Mouse (Mus musculus): ENCODE data around the gene Slc25a26. TPM values are rescaled to one million over a fixed set of nuclear protein-coding genes. Genes with fewer than 3 reads are reported as not detected.
A peak's percentile ranks its signal among the peaks of the same experiment; 100 is the strongest.

The Slc25a26 gene
- 11.6 and 13.9 TPM in 2 replicates for polyA plus RNA-seq (2016; fragmentation: Nextera tagmentation; extraction: Ambion mirVana)

DNA sequence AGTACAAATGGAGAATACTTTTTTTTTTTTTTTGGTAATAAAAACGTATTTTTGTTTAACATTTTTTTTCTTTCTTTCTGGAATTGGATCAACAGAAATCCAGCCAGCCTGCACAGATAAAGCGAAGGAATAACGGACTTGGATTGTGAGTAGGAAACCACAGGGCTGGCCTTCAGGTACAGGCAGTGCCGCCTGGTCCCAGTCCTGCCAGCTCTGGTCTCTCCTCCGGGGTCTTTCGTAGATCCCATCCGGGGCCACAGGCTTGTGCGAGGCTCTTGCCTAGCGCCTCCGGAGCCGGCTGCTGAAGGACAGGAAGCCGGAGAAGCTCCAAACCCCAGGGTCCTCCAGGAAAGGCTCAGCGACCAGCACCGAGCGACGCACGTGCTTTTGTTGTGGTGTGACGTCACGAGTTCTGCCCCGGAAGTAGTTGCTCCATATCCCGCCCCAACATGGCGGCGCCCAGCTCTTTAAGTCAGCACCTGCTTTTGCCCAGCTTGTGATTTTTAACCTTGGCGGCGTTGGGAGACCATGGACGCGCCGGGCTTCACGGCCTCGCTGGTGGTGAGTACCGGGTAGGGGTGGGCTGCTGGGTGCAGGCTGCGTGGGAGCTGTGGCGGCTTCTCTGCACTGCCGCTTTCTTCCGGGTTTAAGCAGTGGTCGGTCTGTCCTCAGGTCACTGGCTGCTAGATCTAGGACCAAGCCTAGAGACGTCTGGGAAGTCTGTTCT is at the start of gene Slc25a26:
Gene Slc25a26 (plus strand): TSS at position 435 of the 727 bp plus-strand sequence.
- Histone ChIP-seq H3K27ac (ENCODE audit: poor library complexity, severe bottlenecking) (peak within 1 kb of the TSS; percentile 45; the same call in 1 of the 2 replicates), H3K4me3 (peak within 1 kb of the TSS; percentile 82)

DNA sequence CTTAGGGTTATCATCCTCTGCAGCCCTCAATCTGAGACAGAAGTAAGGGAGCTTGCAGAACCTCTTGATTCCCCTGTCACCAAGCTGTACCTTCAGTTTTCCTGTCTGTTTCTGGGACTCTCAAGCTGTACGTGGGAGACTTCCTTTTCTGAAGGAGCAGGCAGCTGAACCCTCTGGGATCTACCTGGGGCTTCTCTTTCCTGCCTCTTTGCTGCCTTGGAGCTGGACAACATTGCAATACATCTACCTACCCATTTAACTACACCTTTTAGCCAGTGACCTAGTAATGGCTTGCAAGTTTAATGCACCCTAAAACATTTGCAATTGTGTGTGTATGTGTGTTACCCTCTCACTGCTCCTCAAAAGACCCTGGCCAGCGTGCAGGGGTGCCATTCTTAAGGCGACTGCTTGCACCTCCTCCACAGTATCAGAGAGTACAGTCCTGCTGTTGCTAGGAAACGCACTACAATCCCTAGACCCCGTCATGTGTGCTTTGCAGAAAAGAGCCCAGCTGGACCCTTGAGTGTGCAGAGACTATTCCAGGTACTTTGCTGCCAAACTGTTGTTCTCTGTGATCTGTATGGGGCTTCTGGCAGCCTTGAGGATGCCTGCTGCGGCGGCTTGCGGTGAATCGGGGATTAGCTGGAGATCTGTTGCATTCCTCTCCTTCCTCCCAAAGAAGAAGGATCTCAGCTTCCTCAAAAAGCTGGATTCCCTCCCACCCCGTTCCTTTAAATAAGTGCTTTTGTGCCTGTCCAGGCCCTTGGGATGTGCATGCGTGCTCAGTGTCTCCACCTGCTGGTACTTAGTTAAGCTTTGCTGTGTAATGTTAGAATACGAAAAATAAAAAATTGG is 35.9 kb upstream of the Slc25a26 start:
- H3K4me2 ChIP-seq: peak overlapping the region; percentile 54
- no peaks in the 10 kb centered on the region for H3K9me3 ChIP-seq (replicated peaks)
- H3K36me3 ChIP-seq: no peaks in the 10 kb centered on the region
- H3K27ac ChIP-seq (ENCODE audit: poor library complexity, severe bottlenecking): no peak overlapping the region
- no peak overlapping the region for H3K4me3 ChIP-seq
- 16% methylated on average over 12 of the region's 12 CpGs for WGBS
- H3K4me1 ChIP-seq (replicated peaks): peaks cover 20% of the 10 kb centered on the region
- no peak for ATAC-seq (ENCODE audit: insufficient number of reproducible peaks, low FRiP score)
- H3K9ac ChIP-seq: no peak overlapping the region
- H3K27me3 ChIP-seq (replicated peaks): no peaks in the 10 kb centered on the region

More for the DNA sequence above, at the start of gene Slc25a26:
- Histone ChIP-seq H3K4me1 (replicated peaks) (peaks cover 8% of the 10 kb centered on the region), H3K9ac (peak within 1 kb of the TSS; percentile 76), H3K27me3 (replicated peaks) (0 out of 2 replicates have a peak, but pooled peaks cover 4% of the 10 kb centered on the region), H3K9me3 (replicated peaks) (no peaks in the 10 kb centered on the region), H3K4me2 (peak within 1 kb of the TSS; percentile 86), H3K36me3 (no peaks in the 10 kb centered on the region)
- under 1% methylated on average over 37 of the region's 37 CpGs for WGBS
- ATAC-seq (ENCODE audit: insufficient number of reproducible peaks, low FRiP score): peak; percentile 95

DNA sequence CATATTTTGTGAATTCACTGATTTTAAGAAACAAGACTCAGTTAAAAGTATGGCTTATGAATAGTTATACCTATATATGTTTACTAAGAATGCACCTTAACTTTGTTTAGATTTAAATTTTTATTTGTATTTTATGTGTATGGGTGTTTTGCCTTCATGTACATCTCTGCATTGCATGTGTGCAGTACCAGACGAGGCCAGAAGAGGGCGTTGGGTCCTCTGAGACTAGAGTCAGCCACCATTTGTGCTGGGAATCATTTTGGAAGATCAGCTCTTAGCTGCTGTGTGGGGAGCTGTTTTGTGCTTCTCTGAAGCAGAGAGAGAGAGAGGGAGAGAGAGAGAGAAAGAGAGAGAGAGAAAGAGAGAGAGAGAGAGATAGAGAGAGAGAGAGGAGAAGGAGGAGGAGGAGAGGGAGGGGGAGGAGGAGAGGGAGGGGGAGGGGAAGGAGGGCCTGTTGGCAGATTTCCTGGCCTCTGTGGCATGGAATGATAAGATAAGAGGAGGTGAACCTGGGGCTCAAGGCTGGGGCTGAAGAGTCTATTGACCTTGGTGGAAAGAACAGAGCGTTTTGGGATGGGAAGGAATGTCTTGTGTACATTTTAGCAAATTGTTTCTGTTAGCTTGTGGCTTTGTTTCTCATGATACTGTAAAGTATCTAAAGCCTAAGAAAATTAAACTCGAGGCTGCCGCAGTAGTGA is 33.5 kb upstream of the Slc25a26 start:
- 23% methylated on average over 5 of the region's 5 CpGs for WGBS
- no peak overlapping the region for H3K4me2 ChIP-seq
- no peak overlapping the region for H3K9ac ChIP-seq
- no peak for ATAC-seq (ENCODE audit: insufficient number of reproducible peaks, low FRiP score)
- peaks cover 20% of the 10 kb centered on the region for H3K4me1 ChIP-seq (replicated peaks)
- H3K27me3 ChIP-seq (replicated peaks): no peaks in the 10 kb centered on the region
- H3K27ac ChIP-seq (ENCODE audit: poor library complexity, severe bottlenecking): peak overlapping the region; percentile 60; the same call in 1 of the 2 replicates
- H3K9me3 ChIP-seq (replicated peaks): no peaks in the 10 kb centered on the region
- H3K36me3 ChIP-seq: no peaks in the 10 kb centered on the region
- no peak overlapping the region for H3K4me3 ChIP-seq

DNA sequence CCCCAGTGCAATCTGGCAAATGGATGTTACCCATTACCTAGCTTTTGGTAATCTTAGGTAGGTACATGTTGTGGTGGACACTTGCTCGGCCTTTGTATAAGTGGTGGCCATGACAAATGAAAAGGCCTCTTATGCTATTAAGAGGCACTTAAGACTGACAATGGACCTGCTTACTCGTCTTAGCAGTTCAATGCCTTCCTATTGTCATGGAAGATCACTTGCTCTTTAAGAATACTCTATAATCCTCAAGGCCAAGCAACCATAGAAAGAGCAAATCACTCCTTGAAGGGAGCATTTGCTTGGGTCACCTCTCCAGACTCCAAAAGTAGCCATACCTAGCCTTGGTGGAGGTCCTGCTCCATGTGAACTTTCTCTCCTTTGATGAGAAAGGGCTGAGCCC is 7.4 kb upstream of the Slc25a26 start:
- WGBS: 49% methylated on average over 2 of the region's 2 CpGs
- no peak overlapping the region for H3K4me2 ChIP-seq
- no peak overlapping the region for H3K27ac ChIP-seq (ENCODE audit: poor library complexity, severe bottlenecking)

DNA sequence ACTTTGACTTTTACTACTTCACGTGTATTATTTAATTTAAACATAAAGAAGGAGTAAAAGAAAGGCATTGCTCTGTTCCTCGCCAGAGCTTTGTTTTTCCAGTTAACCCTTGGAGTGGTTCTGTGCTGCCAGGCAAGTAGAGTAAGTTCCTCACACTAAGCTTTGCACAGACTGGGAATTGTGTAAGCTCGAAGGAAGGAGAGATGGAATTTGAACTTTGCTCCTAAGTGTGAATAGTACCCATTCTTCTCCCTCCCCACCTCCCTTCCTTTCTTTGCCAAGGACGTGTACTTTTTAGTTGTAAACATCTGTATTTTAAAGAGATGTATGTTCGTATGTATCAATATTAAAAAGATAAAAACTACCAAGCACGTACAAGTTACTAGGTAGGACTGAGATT is 3.8 kb downstream of the Slc25a26 start:
- peaks cover 8% of the 10 kb centered on the region for H3K4me1 ChIP-seq (replicated peaks)
- H3K27ac ChIP-seq (ENCODE audit: poor library complexity, severe bottlenecking): no peak overlapping the region
- 70% methylated on average over 6 of the region's 6 CpGs for WGBS
- no peaks in the 10 kb centered on the region for H3K27me3 ChIP-seq (replicated peaks)
- 0 out of 2 replicates have a peak, but pooled peaks cover 2% of the 10 kb centered on the region for H3K36me3 ChIP-seq
- H3K4me2 ChIP-seq: no peak overlapping the region
- no peaks in the 10 kb centered on the region for H3K9me3 ChIP-seq (replicated peaks)
- H3K9ac ChIP-seq: no peak overlapping the region
- ATAC-seq (ENCODE audit: insufficient number of reproducible peaks, low FRiP score): no peak
- H3K4me3 ChIP-seq: no peak overlapping the region

More for the DNA sequence above, 7.4 kb upstream of the Slc25a26 start:
- no peak for ATAC-seq (ENCODE audit: insufficient number of reproducible peaks, low FRiP score)
- Histone ChIP-seq H3K4me3 (no peak overlapping the region), H3K4me1 (replicated peaks) (no peaks in the 10 kb centered on the region), H3K9ac (no peak overlapping the region), H3K9me3 (replicated peaks) (no peaks in the 10 kb centered on the region), H3K36me3 (no peaks in the 10 kb centered on the region), H3K27me3 (replicated peaks) (0 out of 2 replicates have a peak, but pooled peaks cover 7% of the 10 kb centered on the region)

DNA sequence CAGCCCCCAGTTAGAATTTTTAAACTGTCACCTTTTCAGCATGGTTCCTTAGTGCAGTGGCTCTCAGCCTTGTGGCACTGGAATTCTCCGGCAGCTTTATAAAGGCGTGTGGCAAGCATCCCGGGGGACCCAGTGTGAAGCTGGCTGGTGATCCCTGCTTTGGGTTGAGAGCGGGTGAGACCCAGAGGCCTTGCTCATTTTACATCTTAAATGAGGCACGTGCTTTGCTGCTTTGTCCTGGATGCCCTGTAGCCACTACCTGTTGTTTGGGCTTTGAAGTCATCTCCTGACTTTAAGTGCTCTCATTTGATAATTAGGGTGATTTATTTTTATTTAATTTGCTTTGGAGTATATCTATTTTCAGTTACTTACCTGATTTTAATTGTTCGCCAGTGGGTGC is 7.8 kb downstream of the Slc25a26 start:
- H3K36me3 ChIP-seq: peaks cover 7% of the 10 kb centered on the region; the same call in 1 of the 2 replicates
- no peak overlapping the region for H3K27ac ChIP-seq (ENCODE audit: poor library complexity, severe bottlenecking)
- H3K4me2 ChIP-seq: no peak overlapping the region
- H3K27me3 ChIP-seq (replicated peaks): no peaks in the 10 kb centered on the region
- whole genome bisulfite sequencing: 81% methylated on average over 6 of the region's 6 CpGs
- ATAC-seq (ENCODE audit: insufficient number of reproducible peaks, low FRiP score): no peak
- H3K9me3 ChIP-seq (replicated peaks): no peaks in the 10 kb centered on the region
- H3K4me1 ChIP-seq (replicated peaks): no peaks in the 10 kb centered on the region
- H3K4me3 ChIP-seq: no peak overlapping the region
- H3K9ac ChIP-seq: no peak overlapping the region

DNA sequence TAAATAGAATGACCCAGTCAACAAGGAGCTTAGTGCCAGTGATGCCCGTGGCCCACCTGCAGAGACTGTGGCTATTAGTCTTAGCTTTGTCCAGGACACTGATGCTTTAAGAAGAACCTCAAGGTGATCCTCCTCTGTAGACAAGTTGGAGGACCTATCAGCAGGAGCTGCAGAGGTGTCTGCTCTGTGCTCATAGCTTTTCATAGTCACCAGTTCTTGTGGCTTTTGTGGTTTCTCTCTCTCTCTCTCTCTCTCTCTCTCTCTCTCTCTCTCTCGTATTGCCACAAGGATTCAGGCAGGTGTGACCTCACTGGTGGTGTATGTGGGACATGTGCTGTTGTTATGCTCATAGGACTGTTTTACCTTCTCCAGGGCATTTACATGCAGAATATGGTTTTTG is 8.7 kb downstream of the Slc25a26 start:
- H3K4me2 ChIP-seq: no peak overlapping the region
- no peak for ATAC-seq (ENCODE audit: insufficient number of reproducible peaks, low FRiP score)
- peaks cover 9% of the 10 kb centered on the region for H3K36me3 ChIP-seq
- no peaks in the 10 kb centered on the region for H3K9me3 ChIP-seq (replicated peaks)
- no peak overlapping the region for H3K4me3 ChIP-seq
- H3K4me1 ChIP-seq (replicated peaks): no peaks in the 10 kb centered on the region
- no peaks in the 10 kb centered on the region for H3K27me3 ChIP-seq (replicated peaks)
- 74% methylated on average over 2 of the region's 2 CpGs for WGBS
- H3K9ac ChIP-seq: no peak overlapping the region
- no peak overlapping the region for H3K27ac ChIP-seq (ENCODE audit: poor library complexity, severe bottlenecking)

DNA sequence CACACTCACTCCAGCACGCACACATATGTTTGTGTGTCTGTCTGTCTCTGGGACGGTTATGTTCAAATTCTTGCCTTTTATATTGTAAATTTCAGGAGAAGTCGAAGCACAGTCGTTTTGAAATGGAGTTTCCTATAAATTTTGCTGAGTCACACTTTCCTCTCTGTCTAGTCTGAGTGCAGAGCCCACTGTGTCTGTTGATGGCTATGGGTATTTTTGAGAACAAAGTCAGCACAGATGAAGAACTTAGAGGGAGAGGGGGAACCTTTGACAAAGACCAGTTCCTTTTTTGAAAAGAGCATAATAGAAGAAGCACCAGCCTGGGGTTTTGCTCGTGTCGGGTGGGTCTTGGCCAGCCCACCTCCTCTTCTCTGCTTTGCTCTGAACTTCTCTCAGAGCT is 9.1 kb downstream of the Slc25a26 start:
- no peaks in the 10 kb centered on the region for H3K9me3 ChIP-seq (replicated peaks)
- no peak overlapping the region for H3K27ac ChIP-seq (ENCODE audit: poor library complexity, severe bottlenecking)
- H3K4me2 ChIP-seq: no peak overlapping the region
- ATAC-seq (ENCODE audit: insufficient number of reproducible peaks, low FRiP score): no peak
- no peak overlapping the region for H3K4me3 ChIP-seq
- 74% methylated on average over 6 of the region's 6 CpGs for WGBS
- H3K9ac ChIP-seq: no peak overlapping the region
- no peaks in the 10 kb centered on the region for H3K27me3 ChIP-seq (replicated peaks)
- peaks cover 11% of the 10 kb centered on the region for H3K36me3 ChIP-seq
- no peaks in the 10 kb centered on the region for H3K4me1 ChIP-seq (replicated peaks)

DNA sequence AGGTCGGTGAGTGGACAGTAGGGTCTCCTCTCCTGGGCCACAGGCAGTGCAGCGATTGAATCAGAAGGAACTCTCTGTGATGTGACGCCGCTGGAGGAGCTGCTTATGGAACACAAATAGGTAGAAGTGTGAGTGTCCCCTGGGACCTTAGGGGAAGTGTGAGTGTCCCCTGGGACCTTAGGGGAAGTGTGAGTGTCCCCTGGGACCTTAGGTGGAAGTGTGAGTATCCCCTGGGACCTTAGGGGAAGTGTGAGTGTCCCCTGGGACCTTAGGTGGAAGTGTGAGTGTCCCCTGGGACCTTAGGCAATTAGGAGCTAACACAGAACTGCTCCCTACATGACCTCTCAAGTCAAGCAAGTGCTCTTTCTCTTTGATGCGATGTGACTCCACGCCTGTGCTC is 18.0 kb downstream of the Slc25a26 start:
- Histone ChIP-seq H3K4me3 (no peak overlapping the region), H3K9me3 (replicated peaks) (no peaks in the 10 kb centered on the region), H3K36me3 (peaks cover 4% of the 10 kb centered on the region; the same call in 1 of the 2 replicates), H3K27ac (ENCODE audit: poor library complexity, severe bottlenecking) (no peak overlapping the region), H3K27me3 (replicated peaks) (no peaks in the 10 kb centered on the region), H3K4me1 (replicated peaks) (no peaks in the 10 kb centered on the region), H3K9ac (no peak overlapping the region), H3K4me2 (no peak overlapping the region)
- WGBS: 89% methylated on average over 6 of the region's 6 CpGs
- ATAC-seq (ENCODE audit: insufficient number of reproducible peaks, low FRiP score): no peak

DNA sequence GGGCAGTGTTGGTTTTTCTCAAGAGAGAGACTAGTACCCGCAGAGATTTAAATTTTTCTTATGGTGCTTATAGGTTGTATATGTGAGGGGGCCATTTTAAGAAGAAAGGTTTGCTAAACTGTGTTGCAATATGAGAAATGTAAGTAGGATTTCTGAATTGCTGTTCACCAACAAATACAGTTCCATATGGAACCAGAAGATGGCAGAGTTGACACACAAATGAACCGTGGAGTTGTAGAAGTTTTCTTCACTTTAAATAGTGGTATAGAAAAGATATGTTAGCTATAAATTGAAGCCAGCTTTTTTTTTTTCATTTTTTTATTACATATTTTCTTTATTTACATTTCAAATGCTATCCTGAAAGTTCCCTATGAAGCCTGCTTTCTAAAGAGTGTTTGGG is 24.2 kb downstream of the Slc25a26 start:
- Histone ChIP-seq H3K9ac (no peak overlapping the region), H3K27me3 (replicated peaks) (no peaks in the 10 kb centered on the region)
- ATAC-seq (ENCODE audit: insufficient number of reproducible peaks, low FRiP score): no peak

DNA sequence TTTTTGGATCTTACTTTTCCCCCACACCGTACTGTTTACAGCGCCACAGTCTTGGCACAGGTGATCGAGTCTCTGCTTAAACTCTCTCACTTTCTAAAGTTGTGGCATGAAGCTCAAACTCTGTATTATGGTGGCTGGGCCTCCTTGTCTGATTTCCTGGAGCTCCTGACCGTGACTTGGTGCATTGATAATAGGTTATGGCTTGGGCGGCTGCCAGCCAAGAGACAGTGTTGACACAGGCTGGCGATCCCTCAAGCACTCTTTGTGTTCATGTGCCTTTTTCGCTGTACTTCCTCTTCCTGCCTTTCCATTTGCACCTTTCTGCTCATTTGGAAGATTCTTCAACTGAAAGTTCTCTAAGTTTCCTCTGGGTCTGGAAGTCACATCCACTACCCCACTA is 30.6 kb downstream of the Slc25a26 start:
- 69% methylated on average over 7 of the region's 7 CpGs for WGBS
- ATAC-seq (ENCODE audit: insufficient number of reproducible peaks, low FRiP score): no peak
- Histone ChIP-seq H3K36me3 (0 out of 2 replicates have a peak, but pooled peaks cover under 1% of the 10 kb centered on the region), H3K27ac (ENCODE audit: poor library complexity, severe bottlenecking) (no peak overlapping the region), H3K9me3 (replicated peaks) (no peaks in the 10 kb centered on the region), H3K4me1 (replicated peaks) (0 out of 2 replicates have a peak, but pooled peaks cover 5% of the 10 kb centered on the region), H3K9ac (no peak overlapping the region), H3K4me3 (no peak overlapping the region), H3K4me2 (no peak overlapping the region), H3K27me3 (replicated peaks) (no peaks in the 10 kb centered on the region)

More for the DNA sequence above, 24.2 kb downstream of the Slc25a26 start:
- Histone ChIP-seq H3K9me3 (replicated peaks) (no peaks in the 10 kb centered on the region), H3K4me3 (no peak overlapping the region), H3K4me1 (replicated peaks) (no peaks in the 10 kb centered on the region), H3K27ac (ENCODE audit: poor library complexity, severe bottlenecking) (no peak overlapping the region), H3K36me3 (no peaks in the 10 kb centered on the region), H3K4me2 (no peak overlapping the region)
- WGBS: 35% methylated on average over 2 of the region's 2 CpGs

All from heart, embryonic 12.5 days (tissue).